Mouse (Mus musculus) megakaryocyte-erythroid progenitor cell, adult 5-6 weeks (primary cell): ENCODE results near the gene Sox11. TPM values are rescaled to one million over a fixed set of nuclear protein-coding genes. Genes with fewer than 3 reads are reported as not detected.

Experiments
- ATAC-seq: replicated peaks from 2 replicates; pipeline ENCODE4 v1.8.0; 2016; ENCODE audit warnings: mild to moderate bottlenecking, inconsistent platforms; ENCODE audit not compliant: severe bottlenecking, poor library complexity, low FRiP score, low TSS enrichment
- total RNA-seq, 2 experiments: library from RNA; stranded (forward) in 1 of 2; stranded (reverse) in 1 of 2; fragments of 200-1000, 215-1000 nt in 1 of 2; fragments of >200 nt in 1 of 2; fragmentation: Nextera tagmentation in 1 of 2; gene quantifications; 2 replicates each; pipeline ENCODE4 v1.2.3; 2014 to 2017

Sox11 gene
- total RNA-seq (2014; fragmentation: Nextera tagmentation), result not detected in 2 replicates
- total RNA-seq (2017), result not detected in 2 replicates

GRCm38 (mm10) chr12:27341871-27342690 is at the start of gene Sox11:
Sox11 (minus strand) TSS chr12:27342574.
- no peak for ATAC-seq

- no peak for ATAC-seq
Observed at GRCm38 (mm10) chr12:27391652-27392305, 49.4 kb upstream of the Sox11 start.

GRCm38 (mm10) chr12:27390439-27390838 is 48.1 kb upstream of the Sox11 start:
- ATAC-seq, result no peak

- ATAC-seq, result no peak
Observed at GRCm38 (mm10) chr12:27389429-27389828, 47.1 kb upstream of the Sox11 start.

GRCm38 (mm10) chr12:27372505-27372904 is 30.1 kb upstream of the Sox11 start:
- ATAC-seq, result no peak

GRCm38 (mm10) chr12:27370756-27371155 is 28.4 kb upstream of the Sox11 start:
- ATAC-seq, result no peak

GRCm38 (mm10) chr12:27367476-27367875 is 25.1 kb upstream of the Sox11 start:
- no peak for ATAC-seq

GRCm38 (mm10) chr12:27363840-27364640 is 21.7 kb upstream of the Sox11 start:
- no peak for ATAC-seq

- no peak for ATAC-seq
Observed at GRCm38 (mm10) chr12:27357076-27357637, 14.8 kb upstream of the Sox11 start.

- ATAC-seq, result no peak
Observed at GRCm38 (mm10) chr12:27356571-27356970, 14.2 kb upstream of the Sox11 start.

- ATAC-seq, result no peak
Observed at GRCm38 (mm10) chr12:27343606-27344410, 1.4 kb upstream of the Sox11 start.

- no peak for ATAC-seq
Observed at GRCm38 (mm10) chr12:27342691-27343605, 574 bp upstream of the Sox11 start.

GRCm38 (mm10) chr12:27341130-27341870 is 1.1 kb downstream of the Sox11 start:
- ATAC-seq, result no peak

GRCm38 (mm10) chr12:27340451-27341035 is 1.8 kb downstream of the Sox11 start:
- ATAC-seq, result no peak

GRCm38 (mm10) chr12:27339171-27339751 is 3.1 kb downstream of the Sox11 start:
- ATAC-seq, result no peak

- ATAC-seq, result no peak
Observed at GRCm38 (mm10) chr12:27338721-27339170, 3.6 kb downstream of the Sox11 start.
